Mouse (Mus musculus) heart, adult 11 months (tissue): ENCODE results near the gene Tmem208.
"Not testable (repeated sequence)": the region's sequence is repeated elsewhere in the genome, so short reads cannot be mapped to it uniquely, and the experiment has no call there.

Experiments
- DNase-seq: peaks from one replicate; pipeline ENCODE4 v3.0.0; 2022

Tmem208 gene

DNA sequence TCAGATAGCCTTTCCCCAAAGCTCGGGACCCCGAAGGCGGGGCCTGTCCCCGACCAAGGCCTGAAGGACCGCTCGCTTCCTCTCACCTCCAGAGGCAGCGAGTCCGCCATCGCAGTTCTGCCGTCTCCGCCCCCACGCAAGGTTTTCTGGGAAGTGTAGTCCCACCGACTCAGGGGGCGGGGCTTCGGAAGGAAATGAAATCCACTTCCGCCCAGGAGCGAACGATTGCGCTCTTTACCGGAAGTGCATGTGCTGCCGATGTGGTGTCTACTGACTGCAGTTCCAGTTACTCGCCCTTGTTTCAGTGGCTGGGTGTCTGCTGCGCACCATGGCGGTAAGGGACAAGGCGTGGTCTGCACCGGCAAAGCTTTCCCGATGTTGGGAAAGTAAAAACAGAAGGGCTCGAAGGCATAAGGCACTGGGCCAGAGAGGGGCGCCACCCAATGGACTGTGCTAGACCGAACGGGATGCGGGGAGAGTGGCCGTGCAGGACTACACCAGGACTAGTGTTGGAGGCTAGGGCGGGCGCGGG is at the start of gene Tmem208, which contains the start of gene Lrrc29:
TSS of gene Tmem208 (plus strand) at position 214 of the 532 bp plus-strand sequence.
TSS of gene Lrrc29 (minus strand) at position 138 of the 532 bp plus-strand sequence.
- peak; percentile 99 for DNase-seq

DNA sequence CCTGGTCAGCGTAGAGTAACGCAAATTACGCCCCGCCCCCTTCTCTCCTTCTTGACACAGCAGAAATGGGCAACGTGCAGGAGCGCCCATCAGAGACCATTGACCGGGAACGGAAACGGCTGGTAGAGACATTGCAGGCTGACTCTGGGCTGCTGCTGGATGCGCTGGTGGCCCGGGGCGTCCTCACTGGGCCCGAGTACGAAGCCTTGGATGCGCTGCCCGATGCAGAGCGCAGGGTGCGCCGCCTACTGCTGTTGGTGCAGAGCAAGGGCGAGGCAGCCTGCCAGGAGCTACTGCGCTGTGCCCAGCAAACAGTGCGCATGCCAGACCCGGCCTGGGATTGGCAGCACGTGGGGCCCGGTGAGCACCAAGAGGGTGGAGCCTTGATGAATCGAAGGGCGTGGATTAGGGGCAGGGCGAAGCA is 47.2 kb upstream of the Tmem208 start:
- DNase-seq: peak; percentile 98

DNA sequence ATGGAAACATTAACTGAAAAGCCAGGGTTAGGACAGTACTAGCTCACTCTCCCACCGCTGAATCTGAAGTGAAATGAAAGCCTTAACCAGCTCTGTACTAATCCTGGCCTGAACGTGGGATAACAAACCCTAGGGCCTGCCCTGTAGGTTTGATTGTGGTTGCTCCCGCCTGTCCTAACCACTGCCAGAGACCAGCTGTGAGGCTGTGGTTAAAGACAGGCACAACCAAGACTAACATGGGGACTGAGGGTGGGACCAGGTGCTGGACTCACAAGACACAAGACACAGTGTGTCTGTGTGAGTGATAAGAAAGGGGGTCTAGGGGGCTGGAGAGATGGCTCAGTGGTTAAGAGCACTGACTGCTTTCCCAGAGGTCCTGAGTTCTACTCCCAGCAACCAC is 45.6 kb upstream of the Tmem208 start:
- DNase-seq: no peak

- DNase-seq: no peak
Measured at GRCm38 (mm10) chr8:105281821-105282220, 44.3 kb upstream of the Tmem208 start.

DNA sequence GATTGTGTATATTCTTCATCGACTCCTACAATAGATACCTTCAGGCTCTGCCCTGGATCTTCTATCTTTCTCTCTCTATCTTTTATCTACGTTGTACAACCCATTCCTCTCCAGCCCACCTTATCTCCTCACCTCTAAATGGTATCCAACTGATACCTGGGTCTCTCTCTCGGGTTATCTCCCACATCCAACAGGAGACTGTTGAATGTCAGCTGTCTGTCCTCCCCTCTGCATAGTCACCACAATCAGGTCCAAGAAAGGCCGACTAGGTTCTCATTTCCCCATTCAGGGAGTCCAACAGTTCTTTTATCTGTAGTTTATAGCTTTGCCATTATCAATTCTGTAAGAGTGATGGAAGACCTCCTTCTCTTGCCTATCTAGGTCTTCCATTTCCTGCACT is 43.9 kb upstream of the Tmem208 start:
- no peak for DNase-seq

GRCm38 (mm10) chr8:105283074-105283473 is 43.1 kb upstream of the Tmem208 start:
- peak; percentile 94 for DNase-seq

DNA sequence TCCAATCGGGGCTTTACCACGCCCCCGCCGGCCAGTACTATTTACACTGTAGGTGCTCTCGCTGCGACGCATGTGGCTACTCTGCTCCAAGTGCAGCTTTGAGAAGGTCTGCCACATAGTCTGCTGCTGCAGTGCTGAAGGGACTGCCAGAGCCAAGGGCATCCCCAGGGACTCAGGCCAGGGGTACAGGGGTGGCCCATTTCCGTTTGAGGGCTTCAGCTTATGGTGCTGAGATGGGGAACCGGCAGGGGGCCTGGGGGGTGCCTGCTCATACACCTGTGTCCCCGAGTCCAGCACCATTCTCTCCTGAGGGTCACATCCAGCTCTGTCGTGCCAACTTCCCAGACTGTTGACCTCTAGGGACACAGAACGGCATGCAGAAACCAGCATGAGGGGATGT is 40.6 kb upstream of the Tmem208 start:
- DNase-seq: peak; percentile 92

- no peak for DNase-seq
Measured at GRCm38 (mm10) chr8:105286907-105287306, 39.2 kb upstream of the Tmem208 start.

DNA sequence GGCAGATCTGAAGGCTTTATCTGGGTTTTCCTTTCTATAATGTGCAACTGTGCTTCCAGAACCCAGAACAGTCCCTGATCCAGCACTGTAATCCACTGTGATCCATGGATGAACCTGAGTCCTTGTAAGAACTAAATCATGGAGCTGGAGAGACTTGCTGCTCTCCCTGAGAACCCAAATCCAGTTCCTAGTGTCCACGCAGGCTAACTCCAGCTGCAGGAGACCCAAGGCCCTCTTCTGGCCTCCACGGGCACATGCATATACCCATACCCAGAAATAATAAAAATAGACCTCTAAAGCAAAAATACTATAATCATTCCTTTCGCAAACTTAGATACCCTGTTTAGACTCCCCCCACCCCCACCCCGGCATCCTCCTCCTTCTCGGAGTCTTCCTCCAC is 37.9 kb upstream of the Tmem208 start:
- DNase-seq: no peak

GRCm38 (mm10) chr8:105288958-105289732 is 37.0 kb upstream of the Tmem208 start:
- peak; percentile 99 for DNase-seq

GRCm38 (mm10) chr8:105289805-105290460 is 36.2 kb upstream of the Tmem208 start, which contains the start of gene 4931428F04Rik:
Gene 4931428F04Rik, minus strand, starts transcription at chr8:105289864.
- DNase-seq: peak; percentile 93

GRCm38 (mm10) chr8:105290554-105291314 is 35.4 kb upstream of the Tmem208 start:
- DNase-seq: peak; percentile 98

- DNase-seq: not testable (repeated sequence)
Measured at GRCm38 (mm10) chr8:105291364-105291763, 34.8 kb upstream of the Tmem208 start.

DNA sequence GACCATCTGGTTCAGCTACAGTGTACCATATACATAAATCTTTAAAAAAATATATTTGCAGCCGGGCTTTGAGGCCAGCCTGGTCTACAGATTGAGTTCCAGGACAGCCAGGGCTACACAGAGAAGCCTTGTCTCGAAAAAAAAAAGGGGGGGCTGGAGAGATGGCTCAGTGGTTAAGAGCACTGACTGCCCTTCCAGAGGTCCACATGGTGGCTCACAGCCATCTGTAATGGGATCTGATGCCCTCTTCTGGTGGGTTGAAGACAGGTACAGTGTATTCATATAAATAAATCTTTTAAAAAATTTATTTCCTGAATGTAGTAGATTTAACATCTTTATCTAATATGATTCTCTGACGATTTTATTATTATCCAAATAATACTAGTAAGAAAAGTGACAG is 34.4 kb upstream of the Tmem208 start:
- not testable (repeated sequence) for DNase-seq

- no peak for DNase-seq
Measured at GRCm38 (mm10) chr8:105292471-105292870, 33.7 kb upstream of the Tmem208 start.

GRCm38 (mm10) chr8:105293405-105293804 is 32.7 kb upstream of the Tmem208 start:
- peak; percentile 90 for DNase-seq

DNA sequence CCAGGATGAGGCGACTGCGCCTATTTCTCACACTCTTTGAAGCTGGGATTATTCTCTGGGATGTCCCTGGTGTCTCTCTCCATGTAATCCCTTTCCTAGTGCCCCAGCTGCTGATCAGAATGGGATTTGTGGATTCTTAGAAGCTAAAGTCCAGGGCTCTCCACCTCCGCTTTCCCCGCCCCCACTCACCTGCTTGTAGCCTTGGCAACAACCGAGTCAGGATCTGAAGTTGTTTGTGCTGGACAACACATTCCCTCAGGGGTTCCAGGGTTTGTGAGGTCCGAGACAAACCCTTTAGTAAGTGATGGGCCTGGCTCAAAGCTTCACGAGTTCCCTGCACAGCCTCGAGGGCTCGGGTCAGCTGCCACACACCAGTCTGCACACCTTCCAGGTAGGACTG is 31.4 kb upstream of the Tmem208 start:
- DNase-seq: no peak

- DNase-seq: peak; percentile 94
Measured at GRCm38 (mm10) chr8:105295256-105295655, 30.9 kb upstream of the Tmem208 start.

GRCm38 (mm10) chr8:105295895-105296573 is 30.1 kb upstream of the Tmem208 start, which contains the start of gene Exoc3l:
Gene Exoc3l, minus strand, starts transcription at chr8:105296101.
- DNase-seq: peak; percentile 95

DNA sequence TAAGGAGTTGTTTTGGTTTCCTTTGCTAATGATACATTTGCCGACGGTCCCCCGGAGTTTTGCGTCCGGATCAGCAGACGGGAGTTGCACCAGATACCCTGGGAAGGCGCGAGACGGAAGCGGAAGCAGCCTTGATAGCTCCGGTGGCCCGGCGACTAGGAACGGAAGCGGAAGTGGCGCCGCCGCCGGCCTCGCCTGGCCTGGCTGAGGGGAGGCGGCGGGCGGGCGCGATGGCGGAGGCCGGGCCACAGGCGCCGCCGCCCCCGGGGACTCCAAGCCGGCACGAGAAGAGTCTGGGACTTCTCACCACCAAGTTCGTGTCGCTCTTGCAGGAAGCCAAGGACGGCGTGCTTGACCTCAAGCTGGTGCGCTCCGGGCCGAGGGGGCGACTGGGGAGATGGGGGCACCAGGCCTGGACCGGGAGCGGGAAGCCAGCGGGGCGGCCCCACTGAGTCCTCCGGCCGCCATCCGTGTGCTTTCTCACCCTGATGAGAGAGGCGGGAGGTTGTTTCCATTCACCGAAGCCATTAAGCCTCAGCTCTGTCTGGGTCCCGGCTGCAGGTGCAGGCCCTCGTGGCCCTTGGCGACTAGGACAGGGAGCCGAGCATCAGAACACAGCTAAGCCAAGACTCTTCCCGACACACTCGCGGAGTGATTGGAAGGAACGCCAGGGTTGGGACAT is 28.5 kb upstream of the Tmem208 start, which contains the start of gene E2f4:
TSS of gene E2f4 (plus strand) at position 153 of the 682 bp plus-strand sequence.
- DNase-seq: peak; percentile 99
